Mouse (Mus musculus): ENCODE data around the gene Frem1. TPM values are rescaled to one million over a fixed set of nuclear protein-coding genes. Genes with fewer than 3 reads are reported as not detected.

The Frem1 gene
- 1 to 10 TPM; 1.7 to 2.4 TPM for total RNA-seq (2021)
- long read RNA-seq, experiment 1, partial matches to known transcripts = 0 of 1 reads
- long read RNA-seq, experiment 1, other reads (novel, unspliced or antisense) = 1 of 1 reads
- long read RNA-seq, experiment 2, partial matches to known transcripts = 0 of 1 reads
- long read RNA-seq, experiment 2, other reads (novel, unspliced or antisense) = 1 of 1 reads

- DNase-seq (ENCODE audit: low spot score in 2 of 2) = peak in 1 of 2 experiments; percentile 8
Observed at GRCm38 (mm10) chr4:83051634-83052577, at the start of gene Frem1. Frem1 (minus strand) TSS chr4:83052339.

- DNase-seq (ENCODE audit: low spot score in 2 of 2) = no peak
Observed at GRCm38 (mm10) chr4:83099025-83099424, 46.9 kb upstream of the Frem1 start.

GRCm38 (mm10) chr4:83093941-83094340 is 41.8 kb upstream of the Frem1 start:
- no peak for DNase-seq (ENCODE audit: low spot score in 2 of 2)

- DNase-seq (ENCODE audit: low spot score in 2 of 2) = peak in 1 of 2 experiments; percentile 20
Observed at GRCm38 (mm10) chr4:83090691-83091448, 38.7 kb upstream of the Frem1 start.

GRCm38 (mm10) chr4:83080364-83081174 is 28.4 kb upstream of the Frem1 start:
- DNase-seq (ENCODE audit: low spot score in 2 of 2) = no peak

- no peak for DNase-seq (ENCODE audit: low spot score in 2 of 2)
Observed at GRCm38 (mm10) chr4:83064191-83064590, 12.1 kb upstream of the Frem1 start.

- no peak for DNase-seq (ENCODE audit: low spot score in 2 of 2)
Observed at GRCm38 (mm10) chr4:83061564-83061963, 9.4 kb upstream of the Frem1 start.

GRCm38 (mm10) chr4:83058617-83059016 is 6.5 kb upstream of the Frem1 start:
- no peak for DNase-seq (ENCODE audit: low spot score in 2 of 2)

GRCm38 (mm10) chr4:83058182-83058581 is 6.0 kb upstream of the Frem1 start:
- no peak for DNase-seq (ENCODE audit: low spot score in 2 of 2)

- DNase-seq (ENCODE audit: low spot score in 2 of 2) = no peak
Observed at GRCm38 (mm10) chr4:83056496-83056895, 4.4 kb upstream of the Frem1 start.

- DNase-seq (ENCODE audit: low spot score in 2 of 2) = no peak
Observed at GRCm38 (mm10) chr4:83055444-83055843, 3.3 kb upstream of the Frem1 start.

GRCm38 (mm10) chr4:83053206-83053605 is 1.1 kb upstream of the Frem1 start:
- no peak for DNase-seq (ENCODE audit: low spot score in 2 of 2)

GRCm38 (mm10) chr4:83051176-83051575 is 963 bp downstream of the Frem1 start:
- DNase-seq (ENCODE audit: low spot score in 2 of 2) = no peak

GRCm38 (mm10) chr4:83050151-83050796 is 1.9 kb downstream of the Frem1 start:
- DNase-seq (ENCODE audit: low spot score in 2 of 2) = no peak

- no peak for DNase-seq (ENCODE audit: low spot score in 2 of 2)
Observed at GRCm38 (mm10) chr4:83049288-83049687, 2.9 kb downstream of the Frem1 start.

GRCm38 (mm10) chr4:83048561-83048960 is 3.6 kb downstream of the Frem1 start:
- no peak for DNase-seq (ENCODE audit: low spot score in 2 of 2)

- no peak for DNase-seq (ENCODE audit: low spot score in 2 of 2)
Observed at GRCm38 (mm10) chr4:83046806-83047205, 5.3 kb downstream of the Frem1 start.

GRCm38 (mm10) chr4:83046069-83046468 is 6.1 kb downstream of the Frem1 start:
- no peak for DNase-seq (ENCODE audit: low spot score in 2 of 2)

- DNase-seq (ENCODE audit: low spot score in 2 of 2) = no peak
Observed at GRCm38 (mm10) chr4:83045266-83045665, 6.9 kb downstream of the Frem1 start.

- DNase-seq (ENCODE audit: low spot score in 2 of 2) = no peak
Observed at GRCm38 (mm10) chr4:83040780-83041179, 11.4 kb downstream of the Frem1 start.
